8 mouse cellular contexts compared by ENCODE assay signal in genomic region chr2:144452364-144453008, GRCm38 (mm10).
DNase-seq lines count a peak whose midpoint lies in the region; ATAC-seq and TF ChIP-seq lines count a peak whose summit lies in the region.

No protein-coding gene starts in this region.

- H3K36me3 ChIP-seq in heart, embryonic 15.5 days, result no peaks in the 10 kb centered on the region
- no peaks in the 10 kb centered on the region for H3K36me3 ChIP-seq in kidney, postnatal 0 days (ENCODE audit: insufficient read depth, low read length)
- no peaks in the 10 kb centered on the region for H3K36me3 ChIP-seq in splenic B cell, adult 2 months (ENCODE audit: control insufficient read depth, insufficient read depth, low read length, poor library complexity, severe bottlenecking)

- H3K4me1 ChIP-seq in bone marrow, adult 2 months (ENCODE audit: control insufficient read depth, insufficient read depth, low read length), result no peaks in the 10 kb centered on the region
- H3K4me1 ChIP-seq in heart, embryonic 15.5 days (replicated peaks), result no peaks in the 10 kb centered on the region
- no peaks in the 10 kb centered on the region for H3K4me1 ChIP-seq in kidney, postnatal 0 days (replicated peaks; ENCODE audit: insufficient read depth, low read length)

- H3K27me3 ChIP-seq in heart, embryonic 15.5 days, result peaks cover 24% of the 10 kb centered on the region; the same call in 1 of the 2 replicates
- no peaks in the 10 kb centered on the region for H3K27me3 ChIP-seq in kidney, postnatal 0 days (ENCODE audit: insufficient read depth, low read length)
- H3K27me3 ChIP-seq in splenic B cell, adult 2 months (ENCODE audit: control insufficient read depth, insufficient read depth, low read length, poor library complexity, severe bottlenecking), result no peaks in the 10 kb centered on the region

- H3K4me2 ChIP-seq in heart, embryonic 15.5 days, result no peak overlapping the region
- no peak overlapping the region for H3K4me2 ChIP-seq in kidney, postnatal 0 days (ENCODE audit: low read length)

- no peaks in the 10 kb centered on the region for H3K9me3 ChIP-seq in heart, embryonic 15.5 days (replicated peaks)
- H3K9me3 ChIP-seq in kidney, postnatal 0 days (replicated peaks; ENCODE audit: low read length), result no peaks in the 10 kb centered on the region

- H3K27ac ChIP-seq in bone marrow, adult 2 months (ENCODE audit: control insufficient read depth, insufficient read depth, low read depth, low read length, poor library complexity), result no peak overlapping the region
- H3K27ac ChIP-seq in heart, embryonic 15.5 days, result no peak overlapping the region
- H3K27ac ChIP-seq in kidney, postnatal 0 days, result no peak overlapping the region

- WGBS in bone marrow, adult 2 months, result 10% methylated on average over 8 of the region's 8 CpGs
- WGBS in heart, embryonic 15.5 days, result 11% methylated on average over 8 of the region's 8 CpGs
- WGBS in kidney, postnatal 0 days, result 13% methylated on average over 8 of the region's 8 CpGs

- peak; percentile 71; the same call in 1 of the 2 replicates for ATAC-seq in erythroid progenitor cell, adult 5-6 weeks (replicated peaks; ENCODE audit: low FRiP score, poor library complexity, severe bottlenecking)
- peak; percentile 43; the same call in 1 of the 2 replicates for ATAC-seq in heart, embryonic 15.5 days (replicated peaks; ENCODE audit: insufficient number of reproducible peaks, insufficient read depth, low FRiP score, low read depth)
- ATAC-seq in kidney, postnatal 0 days (replicated peaks; ENCODE audit: low FRiP score, low read depth), result peak; percentile 80

- no peak overlapping the region for H3K4me3 ChIP-seq in bone marrow, adult 2 months (replicated peaks; ENCODE audit: control insufficient read depth, low read depth, low read length)
- no peak overlapping the region for H3K4me3 ChIP-seq in heart, embryonic 15.5 days
- H3K4me3 ChIP-seq in kidney, postnatal 0 days (replicated peaks; ENCODE audit: low read depth, low read length), result no peak overlapping the region

- peak; percentile 41 for TF ChIP-seq CTCF in bone marrow, adult 2 months (IDR thresholded peaks at IDR 0.05; ENCODE audit: control insufficient read depth, insufficient read depth, low read length)
- TF ChIP-seq CTCF in kidney, postnatal 0 days (IDR thresholded peaks at IDR 0.05; ENCODE audit: low read depth), result peak; percentile 93

- DNase-seq in CD4-positive helper T cell, adult 2 months (ENCODE audit: low read depth, low spot score), result peak; percentile 68
- DNase-seq in kidney, postnatal 0 days (ENCODE audit: low spot score), result peak; percentile 91
- peak; percentile 70 for DNase-seq in liver
- peak; percentile 82 for DNase-seq in naive thymus-derived CD4-positive, alpha-beta T cell, adult 2 months (ENCODE audit: low read depth)
- DNase-seq in splenic B cell, adult 2 months (ENCODE audit: low read depth, low spot score), result peak; percentile 85

- no peak overlapping the region for H3K9ac ChIP-seq in heart, embryonic 15.5 days
- H3K9ac ChIP-seq in kidney, postnatal 0 days (ENCODE audit: low read depth, low read length), result no peak overlapping the region

- no peak for TF ChIP-seq POLR2A in bone marrow, adult 2 months (IDR thresholded peaks at IDR 0.05; ENCODE audit: borderline replicate concordance, control insufficient read depth, low read depth, low read length)
